Mouse (Mus musculus) midbrain, embryonic 12.5 days (tissue): ENCODE measurements at regions not wholly inside any gene's neighbourhood (a gene's known extent, or its start where the extent isn't known, plus 50 kb on each side); places are given as distances from the start of the nearest gene placed in this dataset.

Source experiments
- ATAC-seq: fragments of 200-750 bp; cut with Nextera tagmentation; 2 replicates; pipeline ENCODE4 v1.8.0; 2017; ENCODE audit warnings: low read depth, moderate TSS enrichment, moderate library complexity; ENCODE audit not compliant: low FRiP score
- H3K27ac ChIP-seq: fragments of 300-500 bp; sonication (generic); replicated peaks from 2 replicates; pipeline ENCODE4 v1.5.1; 2016; ENCODE audit warnings: mild to moderate bottlenecking
- H3K27me3 ChIP-seq: fragments of 300-500 bp; sonication (generic); 2 replicates; pipeline ENCODE4 v1.6.1; 2016; ENCODE audit warnings: mild to moderate bottlenecking
- H3K36me3 ChIP-seq: fragments of 300-500 bp; sonication (generic); 2 replicates; pipeline ENCODE4 v1.6.1; 2016
- H3K4me1 ChIP-seq: fragments of 300-500 bp; sonication (generic); 2 replicates; pipeline ENCODE4 v1.6.1; 2016
- H3K4me2 ChIP-seq: fragments of 300-500 bp; sonication (generic); replicated peaks from 2 replicates; pipeline ENCODE4 v1.6.1; 2016; ENCODE audit warnings: mild to moderate bottlenecking, moderate library complexity
- H3K4me3 ChIP-seq: fragments of 300-500 bp; sonication (generic); 2 replicates; pipeline ENCODE4 v1.5.1; 2016; ENCODE audit warnings: mild to moderate bottlenecking
- H3K9ac ChIP-seq: fragments of 300-500 bp; sonication (generic); replicated peaks from 2 replicates; pipeline ENCODE4 v1.6.1; 2016; ENCODE audit warnings: mild to moderate bottlenecking, moderate library complexity
- H3K9me3 ChIP-seq: fragments of 300-500 bp; sonication (generic); 2 replicates; pipeline ENCODE4 v1.6.1; 2016; ENCODE audit warnings: mild to moderate bottlenecking
- WGBS: fragments of 180-500 bp; shearing (Covaris S2); methylation state at CpG from one replicate; pipeline ENCODE4 v1.1.7; 2016; 5-methylcytosine and 5-hydroxymethylcytosine counted together

- ATAC-seq: peak; percentile 71
- Histone ChIP-seq H3K4me2 (no peak overlapping the region), H3K36me3 (no peaks in the 10 kb centered on the region), H3K4me1 (no peaks in the 10 kb centered on the region; the same call in 1 of the 2 replicates), H3K9me3 (no peaks in the 10 kb centered on the region), H3K9ac (no peak overlapping the region), H3K27me3 (no peaks in the 10 kb centered on the region), H3K27ac (no peak overlapping the region), H3K4me3 (no peak overlapping the region)
- 48% methylated on average over 13 of the region's 13 CpGs for WGBS
Observed at GRCm38 (mm10) chr1:41001154-41001949, 196.0 kb downstream of the Tmem182 start.

GRCm38 (mm10) chr1:41002006-41002405 lies 196.6 kb downstream of the Tmem182 start:
- H3K27me3 ChIP-seq: no peaks in the 10 kb centered on the region
- WGBS: 67% methylated on average over 9 of the region's 9 CpGs
- ATAC-seq: no peak
- H3K4me3 ChIP-seq: no peak overlapping the region
- H3K36me3 ChIP-seq: no peaks in the 10 kb centered on the region
- H3K9me3 ChIP-seq: no peaks in the 10 kb centered on the region
- H3K4me1 ChIP-seq: no peaks in the 10 kb centered on the region; the same call in 1 of the 2 replicates
- no peak overlapping the region for H3K9ac ChIP-seq
- no peak overlapping the region for H3K4me2 ChIP-seq
- no peak overlapping the region for H3K27ac ChIP-seq

GRCm38 (mm10) chr1:41026943-41027342 lies 221.5 kb downstream of the Tmem182 start:
- Histone ChIP-seq H3K4me2 (no peak overlapping the region), H3K9ac (no peak overlapping the region), H3K27ac (no peak overlapping the region), H3K4me3 (no peak overlapping the region), H3K4me1 (peaks cover 9% of the 10 kb centered on the region), H3K27me3 (no peaks in the 10 kb centered on the region), H3K36me3 (no peaks in the 10 kb centered on the region), H3K9me3 (no peaks in the 10 kb centered on the region)
- 85% methylated on average over 4 of the region's 4 CpGs for WGBS
- no peak for ATAC-seq

GRCm38 (mm10) chr1:41027540-41027978 lies 222.2 kb downstream of the Tmem182 start:
- Histone ChIP-seq H3K36me3 (no peaks in the 10 kb centered on the region), H3K9me3 (no peaks in the 10 kb centered on the region), H3K4me3 (no peak overlapping the region), H3K4me2 (no peak overlapping the region), H3K27ac (no peak overlapping the region), H3K9ac (no peak overlapping the region), H3K4me1 (peaks cover 9% of the 10 kb centered on the region), H3K27me3 (no peaks in the 10 kb centered on the region)
- WGBS: 36% methylated on average over 4 of the region's 4 CpGs
- peak; percentile 81 for ATAC-seq

- Histone ChIP-seq H3K36me3 (no peaks in the 10 kb centered on the region), H3K4me3 (no peak overlapping the region), H3K4me2 (no peak overlapping the region), H3K27me3 (no peaks in the 10 kb centered on the region), H3K4me1 (peaks cover 9% of the 10 kb centered on the region), H3K9me3 (no peaks in the 10 kb centered on the region), H3K27ac (no peak overlapping the region), H3K9ac (no peak overlapping the region)
- no peak for ATAC-seq
- 75% methylated on average over 2 of the region's 2 CpGs for WGBS
Observed at GRCm38 (mm10) chr1:41028021-41028420, 222.6 kb downstream of the Tmem182 start.

- ATAC-seq: no peak
- H3K4me3 ChIP-seq: no peak overlapping the region
- 78% methylated on average over 22 of the region's 22 CpGs for WGBS
- H3K36me3 ChIP-seq: no peaks in the 10 kb centered on the region
- no peak overlapping the region for H3K4me2 ChIP-seq
- no peaks in the 10 kb centered on the region for H3K27me3 ChIP-seq
- H3K9me3 ChIP-seq: no peaks in the 10 kb centered on the region
- no peak overlapping the region for H3K9ac ChIP-seq
- H3K27ac ChIP-seq: no peak overlapping the region
- no peaks in the 10 kb centered on the region; the same call in 1 of the 2 replicates for H3K4me1 ChIP-seq
Observed at GRCm38 (mm10) chr1:41035085-41035880, 229.9 kb downstream of the Tmem182 start.

- Histone ChIP-seq H3K9ac (no peak overlapping the region), H3K36me3 (no peaks in the 10 kb centered on the region), H3K4me2 (no peak overlapping the region), H3K27ac (no peak overlapping the region), H3K4me3 (no peak overlapping the region), H3K27me3 (no peaks in the 10 kb centered on the region), H3K4me1 (no peaks in the 10 kb centered on the region; the same call in 1 of the 2 replicates), H3K9me3 (no peaks in the 10 kb centered on the region)
- ATAC-seq: no peak
- WGBS: 56% methylated on average over 12 of the region's 12 CpGs
Observed at GRCm38 (mm10) chr1:41036940-41037339, 231.5 kb downstream of the Tmem182 start.

GRCm38 (mm10) chr1:41054426-41054955 lies 249.1 kb downstream of the Tmem182 start:
- 89% methylated on average over 5 of the region's 5 CpGs for WGBS
- H3K4me1 ChIP-seq: peaks cover 4% of the 10 kb centered on the region; the same call in 1 of the 2 replicates
- H3K4me2 ChIP-seq: no peak overlapping the region
- no peak overlapping the region for H3K4me3 ChIP-seq
- H3K9me3 ChIP-seq: no peaks in the 10 kb centered on the region
- ATAC-seq: no peak
- H3K36me3 ChIP-seq: no peaks in the 10 kb centered on the region
- H3K9ac ChIP-seq: no peak overlapping the region
- H3K27ac ChIP-seq: no peak overlapping the region
- H3K27me3 ChIP-seq: no peaks in the 10 kb centered on the region

GRCm38 (mm10) chr1:41055761-41056160 lies 250.4 kb downstream of the Tmem182 start:
- ATAC-seq: no peak

GRCm38 (mm10) chr1:41065130-41065529 lies 259.7 kb downstream of the Tmem182 start:
- WGBS: 84% methylated on average over 10 of the region's 10 CpGs
- no peaks in the 10 kb centered on the region for H3K9me3 ChIP-seq
- no peaks in the 10 kb centered on the region for H3K4me1 ChIP-seq
- no peak overlapping the region for H3K4me2 ChIP-seq
- H3K27me3 ChIP-seq: no peaks in the 10 kb centered on the region
- ATAC-seq: no peak
- H3K36me3 ChIP-seq: no peaks in the 10 kb centered on the region
- no peak overlapping the region for H3K27ac ChIP-seq
- no peak overlapping the region for H3K9ac ChIP-seq
- H3K4me3 ChIP-seq: no peak overlapping the region

More at GRCm38 (mm10) chr1:41055761-41056160, 250.4 kb downstream of the Tmem182 start:
- Histone ChIP-seq H3K4me1 (peaks cover 4% of the 10 kb centered on the region; the same call in 1 of the 2 replicates), H3K36me3 (no peaks in the 10 kb centered on the region), H3K27me3 (no peaks in the 10 kb centered on the region), H3K4me3 (no peak overlapping the region), H3K9ac (no peak overlapping the region), H3K27ac (no peak overlapping the region), H3K4me2 (no peak overlapping the region), H3K9me3 (no peaks in the 10 kb centered on the region)
- WGBS: 81% methylated on average over 10 of the region's 10 CpGs

GRCm38 (mm10) chr1:41104869-41105268 lies 299.5 kb downstream of the Tmem182 start:
- no peak for ATAC-seq
- no peak overlapping the region for H3K27ac ChIP-seq
- 98% methylated on average over 5 of the region's 5 CpGs for WGBS
- H3K36me3 ChIP-seq: no peaks in the 10 kb centered on the region
- H3K4me3 ChIP-seq: no peak overlapping the region
- H3K9me3 ChIP-seq: 0 out of 2 replicates have a peak, but pooled peaks cover 4% of the 10 kb centered on the region
- no peak overlapping the region for H3K9ac ChIP-seq
- H3K27me3 ChIP-seq: no peaks in the 10 kb centered on the region
- H3K4me2 ChIP-seq: no peak overlapping the region
- no peaks in the 10 kb centered on the region for H3K4me1 ChIP-seq
